Mouse (Mus musculus) cerebellum, adult (tissue): ENCODE results near the gene Trim31.

Source experiments
- ATAC-seq: cut with Nextera tagmentation; 2 replicates; pipeline ENCODE4 v1.9.2; 2017; ENCODE audit warnings: mild to moderate bottlenecking, moderate library complexity, mixed read lengths; ENCODE audit not compliant: insufficient number of reproducible peaks, low FRiP score, low TSS enrichment

Trim31 gene

DNA sequence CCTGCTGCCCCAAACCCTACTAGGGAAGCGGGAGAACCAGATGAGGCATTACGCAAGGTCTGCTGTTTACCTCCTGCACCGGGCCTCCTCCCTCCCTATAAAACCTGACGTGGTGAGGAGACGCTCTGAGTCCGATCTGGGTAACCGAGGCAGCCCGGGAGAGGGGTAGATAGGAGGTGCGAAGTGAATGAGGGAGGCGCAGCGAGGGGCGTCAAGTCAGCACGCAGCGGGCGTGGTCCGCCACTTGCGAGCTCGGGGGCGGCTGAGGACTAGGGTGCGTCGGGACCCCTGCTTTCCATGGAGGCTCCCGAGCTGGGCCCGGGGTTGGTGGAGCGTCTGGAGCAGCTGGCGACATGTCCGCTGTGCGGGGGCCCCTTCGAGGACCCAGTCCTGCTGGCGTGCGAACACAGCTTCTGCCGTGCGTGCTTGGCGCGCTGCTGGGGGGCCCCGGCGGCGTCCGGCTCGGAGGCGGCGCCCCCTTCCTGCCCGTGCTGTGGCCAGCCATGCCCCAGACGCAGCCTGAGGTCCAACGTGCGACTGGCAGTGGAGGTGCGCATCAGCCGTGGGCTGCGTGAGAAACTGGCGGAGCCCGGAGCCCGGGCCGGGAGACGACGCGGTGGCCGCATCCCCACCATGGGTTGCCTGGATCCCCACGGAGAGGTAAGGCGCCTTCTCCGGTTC lies 45.0 kb downstream of the Trim31 start, which contains the start of gene Rnf39:
Gene Rnf39 (plus strand): TSS at position 128 of the 681 bp plus-strand sequence.
- ATAC-seq, result peak; percentile 26; the same call in 1 of the 2 replicates

DNA sequence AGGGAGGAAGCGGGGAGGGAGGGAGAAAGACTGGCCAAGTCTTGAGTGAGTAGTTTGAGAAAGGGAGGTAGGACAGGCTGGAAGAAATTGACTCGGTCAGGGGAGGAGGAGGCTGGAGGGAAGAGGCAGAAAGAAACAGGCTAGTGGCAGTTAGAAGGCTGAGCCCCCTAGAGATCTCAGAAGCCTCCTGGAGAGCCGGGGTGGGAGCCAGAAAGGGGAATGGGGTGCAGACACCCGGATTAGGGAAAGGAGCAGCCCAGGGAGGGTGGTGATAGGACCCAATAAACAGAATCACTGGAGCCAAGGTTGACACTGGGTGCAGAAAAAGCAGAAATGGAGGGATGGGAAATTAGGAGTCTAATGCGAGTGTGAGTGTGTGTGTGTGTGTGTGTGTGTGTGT lies 45.8 kb downstream of the Trim31 start:
- ATAC-seq, result no peak

DNA sequence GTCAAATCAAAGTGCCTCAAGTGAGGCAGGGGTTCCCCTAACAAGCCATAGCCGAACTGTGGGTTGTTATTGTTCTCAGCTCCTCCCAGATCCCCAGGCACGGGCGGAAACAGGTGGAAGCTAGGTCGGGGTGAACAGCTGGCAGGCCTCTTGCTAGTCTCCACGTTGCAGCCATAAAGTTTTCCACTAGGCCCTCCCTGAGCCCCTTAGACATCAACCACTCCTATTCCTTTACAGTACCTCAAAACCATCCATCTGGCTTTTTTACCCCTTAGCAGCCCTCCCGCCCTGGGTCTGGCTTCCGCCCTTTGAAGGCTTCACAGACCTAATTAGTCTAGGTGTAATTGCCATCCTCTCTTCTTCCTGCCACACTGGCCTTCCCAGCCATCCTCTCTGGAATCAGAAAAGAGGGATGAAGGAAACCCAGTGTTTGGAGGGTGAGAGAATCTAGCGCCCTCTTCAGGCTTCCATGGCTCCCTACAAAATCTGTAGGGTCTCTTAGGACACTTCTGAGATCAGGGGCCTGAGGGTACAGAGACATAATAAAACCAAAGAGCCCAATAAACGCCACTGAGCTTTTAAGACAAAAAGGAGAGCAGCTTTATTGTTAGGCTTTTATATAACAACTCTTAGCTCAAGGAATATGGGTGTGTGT lies 46.3 kb downstream of the Trim31 start:
- no peak for ATAC-seq

DNA sequence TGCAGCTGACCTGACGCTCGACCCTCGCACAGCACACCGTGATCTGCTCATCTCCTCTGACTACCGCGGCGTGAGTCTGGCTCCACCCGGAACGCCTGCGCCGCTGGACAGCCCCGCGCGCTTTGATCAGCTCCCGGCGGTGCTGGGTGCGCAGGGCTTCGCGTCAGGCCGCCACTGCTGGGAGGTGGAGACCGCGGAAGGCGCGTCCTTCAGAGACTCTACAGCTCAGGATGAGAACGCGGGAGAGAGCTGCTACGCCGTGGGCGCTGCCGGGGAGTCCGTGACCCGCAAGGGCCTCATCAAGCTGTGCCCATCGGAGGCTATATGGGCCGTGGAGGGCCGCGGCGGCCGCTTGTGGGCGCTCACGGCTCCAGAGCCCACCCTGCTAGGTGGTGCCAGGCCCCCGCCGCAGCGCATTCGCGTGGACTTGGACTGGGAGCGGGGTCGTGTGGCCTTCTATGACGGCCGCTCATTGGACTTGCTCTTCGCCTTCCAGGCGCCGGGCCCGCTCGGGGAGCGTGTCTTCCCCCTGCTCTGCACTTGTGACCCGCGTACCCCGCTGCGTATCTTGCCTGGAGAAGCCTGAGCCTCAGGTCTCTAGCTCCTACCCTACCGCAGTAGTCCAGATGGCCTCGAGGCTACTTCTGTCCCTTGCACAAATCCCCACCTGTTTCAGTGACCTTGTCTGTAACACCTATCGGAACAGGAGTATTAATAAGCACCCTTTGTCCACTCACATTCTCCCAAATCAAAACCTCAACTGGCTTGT lies 49.3 kb downstream of the Trim31 start:
- ATAC-seq, result peak; percentile 9; the same call in 1 of the 2 replicates

DNA sequence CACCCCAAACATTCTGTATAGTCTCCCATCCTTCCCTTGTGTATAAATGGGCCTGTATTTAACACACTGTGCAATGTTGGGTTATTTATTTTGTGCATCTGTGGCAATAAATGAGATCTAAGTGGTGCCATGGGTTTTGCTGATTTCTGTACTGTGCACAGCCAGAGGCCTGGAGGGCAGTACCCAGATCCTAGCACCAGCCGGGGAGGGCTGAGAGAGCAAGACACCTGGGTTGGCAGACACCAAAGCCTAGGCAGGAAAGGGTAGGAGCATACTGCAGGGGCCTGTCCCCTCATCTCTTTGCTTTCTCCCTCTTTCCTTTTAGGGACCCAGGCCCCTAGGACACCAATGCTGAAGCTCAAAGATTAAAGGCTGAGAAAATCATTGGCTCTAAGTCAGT lies 50.4 kb downstream of the Trim31 start:
- ATAC-seq, result no peak

DNA sequence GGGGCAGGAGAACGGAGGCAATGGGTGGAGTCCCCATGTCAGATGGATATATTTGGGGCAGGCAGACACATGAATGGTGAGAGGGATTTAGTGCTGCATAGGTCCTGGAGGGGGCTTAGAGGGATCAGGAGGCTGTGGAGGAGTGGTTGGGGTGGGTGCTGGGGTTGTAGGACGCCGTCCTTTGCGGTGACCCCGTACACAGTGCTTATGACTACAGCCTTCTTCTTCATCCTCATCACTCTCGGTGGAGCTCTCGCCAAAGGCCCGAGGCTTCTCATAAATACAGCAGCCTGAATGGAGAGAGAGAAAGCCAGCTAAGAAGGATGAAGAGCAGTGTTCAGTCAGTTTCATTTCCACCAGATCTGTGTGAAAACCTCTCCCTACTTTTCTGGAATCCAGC lies 51.3 kb downstream of the Trim31 start:
- no peak for ATAC-seq

DNA sequence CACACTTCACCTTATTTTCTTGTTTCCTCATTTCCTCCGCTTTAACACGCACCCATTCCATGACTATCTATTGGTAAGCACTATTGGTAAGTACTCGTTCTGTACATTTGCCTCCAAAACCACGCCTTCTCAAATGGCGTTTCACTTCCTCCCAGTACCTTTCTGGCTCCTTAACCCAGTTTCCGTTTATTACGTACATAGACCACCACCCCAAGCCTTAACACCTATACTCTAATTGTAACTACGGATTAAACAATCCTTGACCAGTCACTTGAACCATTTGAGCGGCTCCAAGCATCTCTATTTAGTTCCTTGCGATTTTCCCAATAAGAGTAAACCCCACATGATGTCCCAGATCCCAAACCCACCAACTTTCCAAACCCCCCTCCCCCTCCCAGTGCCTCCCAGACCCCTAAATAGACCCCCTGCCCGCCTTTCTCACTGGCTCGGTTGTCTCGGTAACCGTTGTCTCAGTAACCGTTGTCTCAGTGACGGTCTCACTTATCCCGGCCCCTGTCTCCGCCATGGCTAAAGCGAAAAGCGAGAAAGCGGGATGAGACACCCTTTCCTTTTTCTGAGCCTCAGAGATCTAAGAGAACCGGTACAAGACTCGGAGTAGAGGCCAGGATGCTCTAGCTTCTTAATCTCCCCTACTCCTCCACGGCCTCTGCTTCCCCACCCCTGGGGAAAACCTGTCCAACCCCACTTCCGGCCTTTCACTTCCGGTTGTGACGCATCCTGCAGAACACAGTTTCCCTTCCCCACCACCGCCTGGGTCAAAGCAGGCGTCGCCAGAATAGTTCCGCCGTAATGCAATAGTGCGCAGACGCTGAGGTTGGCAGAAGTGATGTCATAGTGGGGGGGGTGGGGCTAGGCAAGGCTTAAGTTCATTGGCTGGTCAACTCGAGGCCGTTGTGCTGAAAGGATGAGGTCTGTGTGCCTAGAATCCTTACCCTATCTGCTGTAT lies 53.3 kb downstream of the Trim31 start, which contains the start of gene Ppp1r11:
Gene Ppp1r11 (minus strand): TSS at position 761 of the 967 bp plus-strand sequence.
- ATAC-seq, result peak; percentile 95

DNA sequence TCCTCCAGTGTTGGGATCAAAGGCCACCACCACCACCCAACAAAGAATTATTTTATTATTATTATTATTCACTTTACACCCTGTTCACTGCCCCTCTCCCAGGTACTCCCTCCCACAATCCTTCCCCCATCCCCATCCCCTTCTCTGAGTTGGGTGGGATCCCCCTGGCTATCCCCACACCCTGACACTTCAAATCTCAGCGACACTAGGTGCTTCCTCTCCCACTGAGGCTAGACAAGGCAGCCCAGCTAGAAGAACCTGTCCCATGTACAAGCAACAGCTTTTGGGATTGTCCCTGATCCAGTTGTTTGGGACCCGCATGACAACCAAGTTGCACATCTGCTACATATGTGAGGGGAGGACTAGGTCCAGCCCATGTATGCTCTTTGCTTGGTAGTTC lies 54.7 kb downstream of the Trim31 start:
- ATAC-seq, result no peak

DNA sequence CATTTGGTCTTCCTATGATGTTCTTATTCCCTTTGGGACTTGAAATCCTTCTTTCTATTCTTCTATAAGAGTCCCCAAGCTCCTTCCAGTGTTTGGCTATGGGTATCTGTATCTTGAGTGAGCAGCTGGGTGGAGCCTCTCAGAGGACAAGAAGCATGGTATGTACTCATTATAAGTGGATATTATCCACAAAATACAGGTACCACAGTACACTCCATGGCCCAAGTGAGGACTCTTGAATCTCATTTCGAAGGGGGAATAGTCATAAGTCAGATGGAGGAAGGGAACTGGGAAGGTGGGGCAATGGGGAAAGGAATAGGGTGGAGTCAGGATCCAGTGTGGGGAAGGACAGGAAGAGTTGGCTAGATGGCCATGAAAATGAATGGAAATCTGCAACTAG lies 55.1 kb downstream of the Trim31 start:
- no peak for ATAC-seq

DNA sequence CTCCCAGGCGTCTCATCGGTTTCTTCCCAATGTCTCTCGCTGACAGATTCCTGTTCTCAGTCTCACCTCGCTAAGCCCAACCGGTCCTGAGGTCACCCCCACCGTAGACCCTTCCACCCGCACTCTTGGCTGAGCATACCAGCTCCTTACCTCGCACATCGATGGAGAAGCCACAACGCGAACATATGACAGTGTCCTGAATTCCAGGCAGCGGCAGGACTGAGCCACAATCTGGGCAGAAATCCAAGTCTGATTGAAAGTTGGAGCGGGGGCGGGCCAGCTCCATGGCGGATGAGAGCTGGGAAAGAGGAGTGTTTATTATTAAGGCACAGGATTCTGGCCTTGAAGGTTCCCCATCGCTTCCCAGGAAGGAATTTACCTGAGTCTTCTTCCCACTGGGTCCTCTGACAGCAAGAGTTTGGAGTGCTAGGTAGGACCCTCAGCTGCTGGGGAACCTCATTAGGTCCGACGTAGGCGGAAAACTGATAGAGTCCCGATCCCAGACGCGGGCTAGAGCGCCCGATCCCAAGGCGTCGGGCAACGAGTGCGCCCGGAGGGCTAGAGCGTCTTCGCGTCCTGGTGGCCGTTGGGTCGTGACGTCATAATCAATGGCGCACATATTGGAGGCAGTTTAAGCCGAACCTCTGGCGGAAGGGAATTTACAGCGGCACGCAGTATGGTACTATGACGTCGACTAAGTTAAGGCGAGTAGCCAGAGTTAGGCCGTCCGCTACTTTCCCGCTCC lies 60.3 kb downstream of the Trim31 start, which contains the start of the genes Znrd1 and Znrd1as:
Gene Znrd1 (minus strand): TSS at position 561 of the 745 bp plus-strand sequence.
Gene Znrd1as (plus strand): TSS at position 594 of the 745 bp plus-strand sequence.
- peak; percentile 99 for ATAC-seq

DNA sequence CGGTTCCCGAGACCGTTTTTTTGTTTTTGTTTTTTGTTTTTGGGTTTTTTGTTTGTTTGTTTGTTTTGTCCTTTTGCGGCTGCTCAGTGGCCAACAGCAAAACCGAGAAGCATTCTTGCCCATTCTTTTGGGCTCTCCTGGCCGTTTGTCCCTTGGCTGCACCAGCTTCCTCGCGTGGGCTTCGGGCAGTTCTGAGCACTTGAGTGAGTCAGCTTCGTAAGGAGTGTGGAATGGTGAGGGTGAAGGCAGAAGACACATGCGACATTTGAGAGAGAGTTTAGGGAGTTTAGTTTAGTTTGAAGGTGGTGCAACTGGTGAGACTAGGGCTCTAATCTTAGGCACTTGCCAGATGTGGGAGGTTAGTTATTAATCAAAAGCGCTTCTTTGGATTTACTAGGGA lies 61.0 kb downstream of the Trim31 start:
- no peak for ATAC-seq
